Mouse (Mus musculus) heart, embryonic 15.5 days (tissue): ENCODE results near the gene St8sia1. TPM values are rescaled to one million over a fixed set of nuclear protein-coding genes. Genes with fewer than 3 reads are reported as not detected.

Source experiments
- ATAC-seq: fragments of 200-750 bp; cut with Nextera tagmentation; replicated peaks from 2 replicates; pipeline ENCODE4 v1.8.0; 2017; ENCODE audit warnings: low read depth, moderate TSS enrichment; ENCODE audit not compliant: insufficient number of reproducible peaks, insufficient read depth, low FRiP score
- H3K27ac ChIP-seq: fragments of 300-500 bp; sonication (generic); 2 replicates; pipeline ENCODE4 v1.5.1; 2015; ENCODE audit warnings: mild to moderate bottlenecking, inconsistent platforms
- H3K27me3 ChIP-seq: fragments of 300-500 bp; sonication (generic); 2 replicates; pipeline ENCODE4 v1.6.1; 2015; ENCODE audit warnings: inconsistent platforms
- H3K36me3 ChIP-seq: fragments of 300-500 bp; sonication (generic); 2 replicates; pipeline ENCODE4 v1.6.1; 2015; ENCODE audit warnings: mild to moderate bottlenecking, inconsistent platforms
- H3K4me1 ChIP-seq: fragments of 300-500 bp; sonication (generic); replicated peaks from 2 replicates; pipeline ENCODE4 v1.6.1; 2015; ENCODE audit warnings: inconsistent platforms
- H3K4me2 ChIP-seq: fragments of 300-500 bp; sonication (generic); 2 replicates; pipeline ENCODE4 v1.6.1; 2015; ENCODE audit warnings: inconsistent platforms, mild to moderate bottlenecking, moderate library complexity
- H3K4me3 ChIP-seq: fragments of 300-500 bp; sonication (generic); 2 replicates; pipeline ENCODE4 v1.5.1; 2015; ENCODE audit warnings: mild to moderate bottlenecking, inconsistent platforms
- H3K9ac ChIP-seq: fragments of 300-500 bp; sonication (generic); 2 replicates; pipeline ENCODE4 v1.6.1; 2015; ENCODE audit warnings: mild to moderate bottlenecking, inconsistent platforms
- H3K9me3 ChIP-seq: fragments of 300-500 bp; sonication (generic); replicated peaks from 2 replicates; pipeline ENCODE4 v1.6.1; 2016; ENCODE audit warnings: inconsistent platforms
- WGBS: fragments of 180-500 bp; shearing (Covaris S2); methylation state at CpG from one replicate; pipeline ENCODE4 v1.1.7; 2015; ENCODE audit warnings: mixed read lengths; 5-methylcytosine and 5-hydroxymethylcytosine counted together
- polyA plus RNA-seq: library from polyadenylated mRNA; unstranded; fragments of >200 nt; fragmentation: Nextera tagmentation; extraction: Ambion mirVana; gene quantifications from 2 replicates; pipeline ENCODE4 v1.2.1, GENCODE M21; 2015

St8sia1 gene
- polyA plus RNA-seq, 1 experiment from 2014 or later, result 0.88 TPM

GRCm38 (mm10) chr6:142831706-142832105 is 132.5 kb downstream of the St8sia1 start:
- no peak for ATAC-seq
- WGBS, result 48% methylated on average over 3 of the region's 3 CpGs
- H3K27me3 ChIP-seq, result 0 out of 2 replicates have a peak, but pooled peaks cover 10% of the 10 kb centered on the region
- H3K27ac ChIP-seq, result no peak overlapping the region
- H3K9ac ChIP-seq, result no peak overlapping the region
- H3K4me2 ChIP-seq, result no peak overlapping the region
- peaks cover 3% of the 10 kb centered on the region; the same call in 1 of the 2 replicates for H3K4me1 ChIP-seq
- no peaks in the 10 kb centered on the region for H3K36me3 ChIP-seq
- H3K4me3 ChIP-seq, result no peak overlapping the region
- no peaks in the 10 kb centered on the region for H3K9me3 ChIP-seq

- no peak for ATAC-seq
- H3K9ac ChIP-seq, result no peak overlapping the region
- peaks cover 3% of the 10 kb centered on the region; the same call in 1 of the 2 replicates for H3K4me1 ChIP-seq
- no peaks in the 10 kb centered on the region for H3K36me3 ChIP-seq
- WGBS, result 9% methylated on average over 8 of the region's 8 CpGs
- no peak overlapping the region for H3K4me2 ChIP-seq
- 0 out of 2 replicates have a peak, but pooled peaks cover 10% of the 10 kb centered on the region for H3K27me3 ChIP-seq
- H3K9me3 ChIP-seq, result no peaks in the 10 kb centered on the region
- H3K27ac ChIP-seq, result no peak overlapping the region
- H3K4me3 ChIP-seq, result no peak overlapping the region
Observed at GRCm38 (mm10) chr6:142831243-142831642, 133.0 kb downstream of the St8sia1 start.

GRCm38 (mm10) chr6:142830221-142830620 is 134.0 kb downstream of the St8sia1 start:
- H3K4me1 ChIP-seq, result peaks cover 3% of the 10 kb centered on the region; the same call in 1 of the 2 replicates
- 89% methylated on average over 3 of the region's 3 CpGs for WGBS
- H3K9me3 ChIP-seq, result no peaks in the 10 kb centered on the region
- no peak for ATAC-seq
- no peak overlapping the region for H3K4me3 ChIP-seq
- no peak overlapping the region for H3K4me2 ChIP-seq
- H3K36me3 ChIP-seq, result no peaks in the 10 kb centered on the region
- no peak overlapping the region for H3K9ac ChIP-seq
- H3K27ac ChIP-seq, result no peak overlapping the region
- 0 out of 2 replicates have a peak, but pooled peaks cover 10% of the 10 kb centered on the region for H3K27me3 ChIP-seq

- WGBS, result 84% methylated on average over 5 of the region's 5 CpGs
- ATAC-seq, result no peak
- H3K4me2 ChIP-seq, result no peak overlapping the region
- no peaks in the 10 kb centered on the region for H3K36me3 ChIP-seq
- 0 out of 2 replicates have a peak, but pooled peaks cover 7% of the 10 kb centered on the region for H3K27me3 ChIP-seq
- no peak overlapping the region for H3K4me3 ChIP-seq
- H3K27ac ChIP-seq, result no peak overlapping the region
- H3K9ac ChIP-seq, result no peak overlapping the region
- no peaks in the 10 kb centered on the region for H3K9me3 ChIP-seq
- H3K4me1 ChIP-seq, result no peaks in the 10 kb centered on the region
Observed at GRCm38 (mm10) chr6:142825449-142825848, 138.8 kb downstream of the St8sia1 start.

GRCm38 (mm10) chr6:142823008-142823787 is 141.1 kb downstream of the St8sia1 start:
- Histone ChIP-seq H3K4me2 (no peak overlapping the region), H3K36me3 (no peaks in the 10 kb centered on the region), H3K4me1 (no peaks in the 10 kb centered on the region), H3K27me3 (no peaks in the 10 kb centered on the region), H3K9ac (no peak overlapping the region), H3K27ac (no peak overlapping the region), H3K9me3 (no peaks in the 10 kb centered on the region), H3K4me3 (no peak overlapping the region)
- WGBS, result 58% methylated on average over 5 of the region's 5 CpGs
- ATAC-seq, result no peak

GRCm38 (mm10) chr6:142818306-142818705 is 145.9 kb downstream of the St8sia1 start:
- Histone ChIP-seq H3K36me3 (no peaks in the 10 kb centered on the region), H3K27ac (no peak overlapping the region), H3K4me3 (no peak overlapping the region), H3K4me1 (no peaks in the 10 kb centered on the region), H3K4me2 (no peak overlapping the region), H3K9me3 (no peaks in the 10 kb centered on the region), H3K27me3 (no peaks in the 10 kb centered on the region), H3K9ac (no peak overlapping the region)
- ATAC-seq, result no peak
- 90% methylated on average over 10 of the region's 10 CpGs for WGBS

- Histone ChIP-seq H3K4me3 (no peak overlapping the region), H3K27me3 (no peaks in the 10 kb centered on the region), H3K27ac (no peak overlapping the region), H3K9ac (no peak overlapping the region), H3K36me3 (no peaks in the 10 kb centered on the region), H3K4me1 (no peaks in the 10 kb centered on the region), H3K9me3 (no peaks in the 10 kb centered on the region), H3K4me2 (no peak overlapping the region)
- WGBS, result 61% methylated on average over 3 of the region's 3 CpGs
- ATAC-seq, result no peak
Observed at GRCm38 (mm10) chr6:142815513-142815912, 148.7 kb downstream of the St8sia1 start.

GRCm38 (mm10) chr6:142814495-142814921 is 149.7 kb downstream of the St8sia1 start:
- Histone ChIP-seq H3K36me3 (no peaks in the 10 kb centered on the region), H3K9ac (peak overlapping the region; percentile 49), H3K4me2 (peak overlapping the region; percentile 72), H3K4me3 (peak overlapping the region; percentile 48), H3K9me3 (no peaks in the 10 kb centered on the region), H3K27ac (no peak overlapping the region), H3K27me3 (no peaks in the 10 kb centered on the region), H3K4me1 (no peaks in the 10 kb centered on the region)
- 2% methylated on average over 15 of the region's 15 CpGs for WGBS
- no peak for ATAC-seq

GRCm38 (mm10) chr6:142814011-142814410 is 150.2 kb downstream of the St8sia1 start:
- Histone ChIP-seq H3K4me1 (no peaks in the 10 kb centered on the region), H3K27me3 (no peaks in the 10 kb centered on the region), H3K9me3 (no peaks in the 10 kb centered on the region), H3K9ac (peak overlapping the region; percentile 49; the same call in 1 of the 2 replicates), H3K27ac (no peak overlapping the region), H3K4me2 (peak overlapping the region; percentile 72), H3K36me3 (no peaks in the 10 kb centered on the region), H3K4me3 (no peak overlapping the region)
- 61% methylated on average over 10 of the region's 10 CpGs for WGBS
- ATAC-seq, result no peak

GRCm38 (mm10) chr6:142812969-142813368 is 151.3 kb downstream of the St8sia1 start:
- H3K4me2 ChIP-seq, result no peak overlapping the region
- H3K4me1 ChIP-seq, result no peaks in the 10 kb centered on the region
- H3K36me3 ChIP-seq, result no peaks in the 10 kb centered on the region
- ATAC-seq, result no peak
- H3K9me3 ChIP-seq, result no peaks in the 10 kb centered on the region
- no peak overlapping the region for H3K4me3 ChIP-seq
- H3K9ac ChIP-seq, result no peak overlapping the region
- 73% methylated on average over 5 of the region's 5 CpGs for WGBS
- no peaks in the 10 kb centered on the region for H3K27me3 ChIP-seq
- H3K27ac ChIP-seq, result no peak overlapping the region

GRCm38 (mm10) chr6:142810239-142810638 is 154.0 kb downstream of the St8sia1 start:
- Histone ChIP-seq H3K4me2 (no peak overlapping the region), H3K4me3 (no peak overlapping the region), H3K9ac (no peak overlapping the region), H3K9me3 (no peaks in the 10 kb centered on the region), H3K36me3 (no peaks in the 10 kb centered on the region), H3K4me1 (no peaks in the 10 kb centered on the region), H3K27ac (no peak overlapping the region), H3K27me3 (no peaks in the 10 kb centered on the region)
- WGBS, result 63% methylated on average over 6 of the region's 6 CpGs
- no peak for ATAC-seq
